Mouse (Mus musculus): ENCODE measurements around the gene Tril. TPM values are rescaled to one million over a fixed set of nuclear protein-coding genes. Genes with fewer than 3 reads are reported as not detected.

Tril gene
- polyA plus RNA-seq, 1 experiment, result not detected

DNA sequence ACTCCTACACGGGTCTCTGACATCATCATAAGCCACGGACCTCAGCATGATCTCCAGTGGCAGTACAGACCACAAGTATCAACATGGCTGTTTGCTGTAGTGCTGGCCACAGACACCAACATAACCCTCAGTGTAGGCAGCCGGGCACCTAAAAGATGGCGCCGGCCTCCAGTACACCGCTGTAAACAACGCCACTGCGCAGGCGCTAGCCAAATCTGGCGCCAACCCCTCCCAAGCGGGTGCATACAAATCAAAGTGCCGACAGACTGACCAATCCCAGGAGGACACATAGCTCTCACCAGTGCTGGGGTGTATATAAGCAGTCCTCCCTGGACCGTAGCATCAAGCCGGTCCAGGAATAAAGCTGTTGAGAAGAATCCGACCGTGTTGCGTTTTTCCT, 24.0 kb upstream of the Tril start:
- TF ChIP-seq CTCF (IDR thresholded peaks at IDR 0.05; ENCODE audit: control insufficient read depth, insufficient read depth, low read length) (no peak), POLR2A (IDR thresholded peaks at IDR 0.05; ENCODE audit: borderline replicate concordance, control insufficient read depth, low read depth, low read length) (no peak)
- Histone ChIP-seq H3K27ac (ENCODE audit: control insufficient read depth, insufficient read depth, low read depth, low read length, poor library complexity) (no peak overlapping the region), H3K4me1 (ENCODE audit: control insufficient read depth, insufficient read depth, low read length) (no peaks in the 10 kb centered on the region), H3K4me3 (replicated peaks; ENCODE audit: control insufficient read depth, low read depth, low read length) (no peak overlapping the region)
- WGBS, result 87% methylated on average over 17 of the region's 17 CpGs

DNA sequence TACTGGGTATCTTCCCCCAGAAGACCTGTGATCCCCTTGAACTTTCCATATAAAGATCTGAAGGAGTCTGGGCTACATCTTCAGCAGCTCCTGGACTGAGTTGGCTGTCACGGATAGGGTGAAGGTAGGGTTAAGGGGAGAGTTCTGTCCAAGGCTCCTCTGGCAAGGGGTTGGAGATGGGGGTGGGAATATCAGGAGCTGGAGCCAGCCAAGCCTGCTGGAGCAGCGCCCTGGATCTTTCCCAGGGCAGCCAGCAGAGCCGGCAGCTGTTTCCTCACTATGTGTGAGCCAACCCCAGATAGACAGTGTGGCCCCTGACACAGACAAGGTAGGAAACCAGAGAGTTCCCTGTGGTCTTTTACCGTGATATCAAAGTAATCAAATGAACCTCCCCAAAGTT, 4.6 kb upstream of the Tril start:
- 59% methylated on average over 4 of the region's 4 CpGs for WGBS
- TF ChIP-seq POLR2A (IDR thresholded peaks at IDR 0.05; ENCODE audit: borderline replicate concordance, control insufficient read depth, low read depth, low read length) (no peak), CTCF (IDR thresholded peaks at IDR 0.05; ENCODE audit: control insufficient read depth, insufficient read depth, low read length) (no peak)
- Histone ChIP-seq H3K4me1 (ENCODE audit: control insufficient read depth, insufficient read depth, low read length) (no peaks in the 10 kb centered on the region), H3K4me3 (replicated peaks; ENCODE audit: control insufficient read depth, low read depth, low read length) (no peak overlapping the region), H3K27ac (ENCODE audit: control insufficient read depth, insufficient read depth, low read depth, low read length, poor library complexity) (no peak overlapping the region)

DNA sequence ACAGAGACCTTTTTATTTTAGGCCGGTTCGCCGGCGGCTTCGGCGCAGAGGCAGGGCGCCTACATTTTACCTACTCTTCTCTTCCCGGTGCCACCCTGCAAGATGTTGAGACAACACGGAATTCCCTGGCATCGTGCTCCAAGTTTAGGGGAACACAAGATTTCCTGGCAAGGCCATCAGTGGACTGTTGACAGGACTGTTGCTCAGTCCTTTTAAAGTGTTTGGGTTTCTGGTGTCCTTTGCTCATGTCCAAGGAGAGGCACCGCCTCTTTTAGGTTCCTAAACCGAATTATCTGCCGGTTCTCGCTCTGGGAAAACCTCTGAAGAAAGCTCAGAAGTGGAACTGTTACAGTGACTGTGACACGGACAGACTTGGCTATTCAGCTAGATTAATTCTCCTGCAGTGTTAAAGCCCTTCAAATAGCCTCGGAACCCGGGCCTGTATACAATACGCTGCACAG, 441 bp upstream of the Tril start:
- 9% methylated on average over 18 of the region's 18 CpGs for WGBS
- Histone ChIP-seq H3K4me3 (replicated peaks; ENCODE audit: control insufficient read depth, low read depth, low read length) (no peak overlapping the region), H3K4me1 (ENCODE audit: control insufficient read depth, insufficient read depth, low read length) (no peaks in the 10 kb centered on the region), H3K27ac (ENCODE audit: control insufficient read depth, insufficient read depth, low read depth, low read length, poor library complexity) (no peak overlapping the region)
- TF ChIP-seq CTCF (IDR thresholded peaks at IDR 0.05; ENCODE audit: control insufficient read depth, insufficient read depth, low read length) (no peak), POLR2A (IDR thresholded peaks at IDR 0.05; ENCODE audit: borderline replicate concordance, control insufficient read depth, low read depth, low read length) (no peak)

DNA sequence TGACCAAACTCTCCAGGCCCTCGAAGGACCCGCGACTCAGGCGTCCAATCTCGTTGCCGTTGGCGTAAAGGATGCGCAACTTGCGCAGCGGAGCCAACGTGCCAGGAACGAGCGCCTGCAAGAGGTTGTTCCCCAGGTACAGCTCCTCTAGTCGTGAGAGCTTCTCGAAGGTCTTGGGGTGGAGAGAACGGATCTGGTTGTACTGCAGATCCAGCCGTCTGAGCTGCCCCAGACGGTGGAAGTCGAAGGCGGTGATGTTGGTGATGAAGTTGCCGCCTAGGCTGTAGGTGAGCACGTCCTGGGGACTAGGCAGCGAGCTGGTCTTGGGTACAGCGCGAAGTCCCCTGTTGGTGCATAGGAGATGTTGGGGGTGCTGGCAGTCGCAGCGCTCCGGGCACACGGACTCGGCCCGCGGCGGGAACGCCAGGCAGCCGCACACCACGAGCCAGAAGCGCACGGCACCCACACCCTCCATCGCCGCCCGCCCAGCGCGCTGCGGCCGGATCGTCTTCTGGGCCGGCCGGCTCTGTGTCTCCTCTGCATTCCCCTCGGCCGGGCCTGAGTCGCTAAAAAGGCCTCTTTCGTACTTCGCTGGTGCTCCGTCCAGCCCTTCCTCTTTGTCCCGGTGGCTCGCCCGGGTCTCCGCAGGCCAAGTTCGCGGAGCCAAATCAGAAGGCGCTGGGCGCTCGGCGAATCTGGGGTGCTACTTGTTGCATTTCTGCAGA, 707 bp downstream of the Tril start:
- TF ChIP-seq CTCF (IDR thresholded peaks at IDR 0.05; ENCODE audit: control insufficient read depth, insufficient read depth, low read length) (no peak), POLR2A (IDR thresholded peaks at IDR 0.05; ENCODE audit: borderline replicate concordance, control insufficient read depth, low read depth, low read length) (no peak)
- Histone ChIP-seq H3K4me3 (replicated peaks; ENCODE audit: control insufficient read depth, low read depth, low read length) (no peak overlapping the region), H3K27ac (ENCODE audit: control insufficient read depth, insufficient read depth, low read depth, low read length, poor library complexity) (no peak overlapping the region), H3K4me1 (ENCODE audit: control insufficient read depth, insufficient read depth, low read length) (no peaks in the 10 kb centered on the region)
- 3% methylated on average over 64 of the region's 64 CpGs for WGBS

DNA sequence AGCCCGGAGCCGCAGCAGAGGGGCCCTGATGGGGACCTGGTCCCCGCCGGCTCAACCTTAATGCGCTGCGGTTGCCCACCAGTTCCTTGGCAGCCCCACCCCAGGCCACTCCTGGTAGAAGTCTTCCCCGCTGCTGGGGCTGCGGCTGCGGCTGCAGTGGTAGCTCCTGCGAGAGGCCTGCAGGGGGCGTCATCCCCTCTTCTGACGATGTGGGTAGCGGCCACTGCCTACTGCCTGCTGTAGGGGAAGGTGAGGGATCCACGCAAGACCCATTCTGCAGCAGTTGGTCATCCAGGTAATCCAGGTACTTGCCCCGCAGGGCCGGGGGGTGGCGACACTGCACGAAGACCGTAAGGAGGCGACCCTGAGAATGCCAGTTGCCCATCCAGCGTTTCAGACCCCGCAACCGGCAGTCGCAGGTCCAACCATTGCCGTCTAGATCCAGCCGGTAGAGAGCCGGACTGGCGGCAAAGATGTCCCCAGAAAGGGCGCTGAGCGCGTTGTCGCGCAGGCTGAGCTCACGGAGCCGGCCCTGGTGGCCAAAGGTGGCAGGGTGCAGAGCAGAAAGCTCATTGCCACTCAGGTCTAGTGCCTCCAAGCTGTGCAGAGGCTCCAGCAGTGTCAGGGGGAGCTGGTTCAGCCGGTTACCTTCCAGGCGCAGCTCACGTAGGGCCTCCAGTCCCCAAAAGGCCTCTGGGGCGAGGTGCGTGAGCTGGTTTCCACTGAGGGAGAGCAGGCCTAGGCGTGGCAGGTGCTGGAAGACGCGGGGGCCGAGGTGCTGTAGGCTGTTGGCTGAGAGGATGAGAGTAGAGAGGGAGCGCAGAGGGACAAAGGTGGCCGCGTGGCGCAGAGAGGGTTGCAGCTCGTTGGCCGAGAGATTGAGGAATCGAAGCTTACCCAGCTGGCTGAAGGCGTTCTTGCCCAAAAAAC, 1.6 kb downstream of the Tril start:
- TF ChIP-seq CTCF (IDR thresholded peaks at IDR 0.05; ENCODE audit: control insufficient read depth, insufficient read depth, low read length), result 0 out of 2 replicates have a peak, but pooled peaks have one; percentile 5
- no peak for TF ChIP-seq POLR2A (IDR thresholded peaks at IDR 0.05; ENCODE audit: borderline replicate concordance, control insufficient read depth, low read depth, low read length)
- Histone ChIP-seq H3K4me3 (replicated peaks; ENCODE audit: control insufficient read depth, low read depth, low read length) (no peak overlapping the region), H3K4me1 (ENCODE audit: control insufficient read depth, insufficient read depth, low read length) (no peaks in the 10 kb centered on the region), H3K27ac (ENCODE audit: control insufficient read depth, insufficient read depth, low read depth, low read length, poor library complexity) (no peak overlapping the region)
- 8% methylated on average over 52 of the region's 52 CpGs for WGBS

DNA sequence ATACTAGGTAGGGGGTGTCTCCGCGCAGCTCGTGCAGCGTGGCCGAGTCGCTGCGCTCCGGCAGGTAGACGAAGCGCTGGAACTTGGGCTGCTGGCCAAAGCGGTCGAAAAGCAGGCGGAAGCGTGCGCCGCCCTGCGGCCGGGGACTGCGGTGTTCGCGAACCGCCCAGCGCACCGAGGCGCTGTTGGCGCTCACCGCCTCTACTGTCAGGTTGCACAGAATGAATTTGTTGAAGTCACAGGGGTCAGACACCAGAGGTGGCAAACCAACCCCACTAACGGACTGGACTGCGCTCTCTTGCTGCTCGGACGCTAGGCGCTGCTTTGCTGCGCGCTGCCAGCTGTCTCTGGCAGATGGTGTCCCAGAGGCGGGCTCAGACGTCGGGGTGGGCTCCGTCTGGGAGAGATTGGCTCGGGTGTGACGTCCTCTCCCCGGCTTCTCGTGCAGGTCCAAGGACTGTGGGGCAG, 2.3 kb downstream of the Tril start:
- TF ChIP-seq POLR2A (IDR thresholded peaks at IDR 0.05; ENCODE audit: borderline replicate concordance, control insufficient read depth, low read depth, low read length), result no peak
- TF ChIP-seq CTCF (IDR thresholded peaks at IDR 0.05; ENCODE audit: control insufficient read depth, insufficient read depth, low read length), result peak; percentile 25; the same call in 1 of the 2 replicates
- WGBS, result 2% methylated on average over 42 of the region's 42 CpGs
- Histone ChIP-seq H3K4me1 (ENCODE audit: control insufficient read depth, insufficient read depth, low read length) (no peaks in the 10 kb centered on the region), H3K27ac (ENCODE audit: control insufficient read depth, insufficient read depth, low read depth, low read length, poor library complexity) (no peak overlapping the region; the same call in 1 of the 2 replicates), H3K4me3 (replicated peaks; ENCODE audit: control insufficient read depth, low read depth, low read length) (no peak overlapping the region)

DNA sequence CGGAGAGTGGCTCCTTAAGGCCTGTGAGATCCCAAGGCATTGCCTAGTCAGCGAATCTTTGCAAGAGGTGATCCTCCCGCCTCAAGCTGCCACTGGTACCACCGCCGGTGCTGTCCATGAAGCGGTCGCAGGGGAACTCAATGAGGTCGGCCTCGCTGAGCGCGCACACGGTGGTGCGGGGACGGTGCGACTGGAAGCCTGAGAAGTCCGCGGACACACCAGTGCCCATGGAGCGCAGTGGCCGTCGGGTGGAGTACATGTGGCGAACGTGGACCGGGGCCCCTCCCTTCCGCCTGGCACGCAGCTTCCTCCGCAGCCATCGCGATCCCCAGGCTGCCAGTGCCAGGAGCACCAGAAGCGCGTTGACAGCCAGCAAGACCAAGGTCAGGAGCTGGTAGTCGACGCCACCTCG, 2.9 kb downstream of the Tril start:
- no peak overlapping the region for H3K27ac ChIP-seq (ENCODE audit: control insufficient read depth, insufficient read depth, low read depth, low read length, poor library complexity)
- no peaks in the 10 kb centered on the region for H3K4me1 ChIP-seq (ENCODE audit: control insufficient read depth, insufficient read depth, low read length)
- no peak overlapping the region for H3K4me3 ChIP-seq (replicated peaks; ENCODE audit: control insufficient read depth, low read depth, low read length)
- TF ChIP-seq POLR2A (IDR thresholded peaks at IDR 0.05; ENCODE audit: borderline replicate concordance, control insufficient read depth, low read depth, low read length), result no peak
- no peak for TF ChIP-seq CTCF (IDR thresholded peaks at IDR 0.05; ENCODE audit: control insufficient read depth, insufficient read depth, low read length)
- WGBS, result 22% methylated on average over 33 of the region's 33 CpGs

DNA sequence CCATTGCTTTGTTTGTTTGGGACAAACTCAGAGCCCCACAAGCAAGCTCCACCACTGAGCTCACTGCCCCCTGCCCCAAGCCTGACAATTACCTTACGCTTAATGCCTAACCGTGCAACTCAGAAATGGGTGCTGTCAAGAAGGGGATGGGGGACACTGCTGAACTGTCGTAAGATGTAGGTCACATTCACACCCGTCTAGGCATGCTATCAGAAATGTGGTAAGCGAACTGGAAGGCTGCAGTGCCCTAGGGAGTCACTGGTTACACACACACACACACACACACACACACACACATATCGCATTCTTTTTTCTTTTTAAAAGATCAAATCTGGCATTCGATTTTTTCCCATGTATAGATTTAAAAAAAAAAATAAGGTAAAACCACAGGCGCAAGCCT, 4.0 kb downstream of the Tril start:
- 77% methylated on average over 8 of the region's 8 CpGs for WGBS
- Histone ChIP-seq H3K4me3 (replicated peaks; ENCODE audit: control insufficient read depth, low read depth, low read length) (no peak overlapping the region), H3K4me1 (ENCODE audit: control insufficient read depth, insufficient read depth, low read length) (no peaks in the 10 kb centered on the region), H3K27ac (ENCODE audit: control insufficient read depth, insufficient read depth, low read depth, low read length, poor library complexity) (no peak overlapping the region)
- no peak for TF ChIP-seq POLR2A (IDR thresholded peaks at IDR 0.05; ENCODE audit: borderline replicate concordance, control insufficient read depth, low read depth, low read length)
- TF ChIP-seq CTCF (IDR thresholded peaks at IDR 0.05; ENCODE audit: control insufficient read depth, insufficient read depth, low read length), result no peak

All from bone marrow, adult 2 months (tissue).